Mouse (Mus musculus): ENCODE measurements around the gene Rnf4. TPM values are rescaled to one million over a fixed set of nuclear protein-coding genes. Genes with fewer than 3 reads are reported as not detected.
A peak's percentile ranks its signal among the peaks of the same experiment; 100 is the strongest.

Gene Rnf4
- polyA plus RNA-seq, 1 experiment, result 31.8 TPM

DNA sequence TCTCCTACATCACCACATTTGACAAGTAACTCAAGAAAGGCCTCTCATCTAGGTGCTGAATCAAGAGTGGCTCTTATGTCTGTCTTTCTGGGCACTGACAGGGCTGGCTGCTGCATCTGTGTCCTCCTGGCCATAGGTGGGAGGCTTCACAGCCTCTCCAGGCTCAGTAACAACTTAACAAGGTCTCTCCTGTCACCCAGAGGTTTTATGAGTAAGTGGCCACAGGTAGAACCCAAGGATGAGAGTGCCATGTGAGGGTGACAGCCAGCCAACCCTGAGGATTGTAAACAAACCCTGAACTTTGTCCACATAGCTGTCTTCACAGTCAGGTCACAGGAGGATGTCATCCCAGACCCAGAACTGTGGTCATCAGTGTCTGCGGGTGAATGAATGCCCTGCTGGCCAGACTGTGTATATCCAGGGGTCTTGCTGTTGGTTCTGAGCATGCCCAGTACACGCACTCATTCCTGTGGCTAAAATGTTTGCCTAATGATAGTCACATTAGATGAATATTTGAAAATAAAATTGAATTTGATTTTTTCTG lies 16.5 kb upstream of the Rnf4 start:
- H3K27me3 ChIP-seq (ENCODE audit: control insufficient read depth, insufficient read depth, low read length), result no peaks in the 10 kb centered on the region
- H3K4me3 ChIP-seq (ENCODE audit: low read depth, low read length), result no peak overlapping the region
- no peaks in the 10 kb centered on the region for H3K4me1 ChIP-seq (ENCODE audit: control insufficient read depth, insufficient read depth, insufficient read length, low read length)
- TF ChIP-seq CTCF (IDR thresholded peaks at IDR 0.05; ENCODE audit: extremely low read depth, insufficient read length, insufficient replicate concordance, low read depth, low read length), result no peak
- no peak for TF ChIP-seq POLR2A (IDR thresholded peaks at IDR 0.05; ENCODE audit: low read depth, low read length)
- H3K27ac ChIP-seq (ENCODE audit: insufficient read depth, low read depth, low read length), result no peak overlapping the region
- WGBS, result 67% methylated on average over 2 of the region's 2 CpGs
- H3K36me3 ChIP-seq (ENCODE audit: control insufficient read depth, insufficient read depth, low read length), result no peaks in the 10 kb centered on the region

DNA sequence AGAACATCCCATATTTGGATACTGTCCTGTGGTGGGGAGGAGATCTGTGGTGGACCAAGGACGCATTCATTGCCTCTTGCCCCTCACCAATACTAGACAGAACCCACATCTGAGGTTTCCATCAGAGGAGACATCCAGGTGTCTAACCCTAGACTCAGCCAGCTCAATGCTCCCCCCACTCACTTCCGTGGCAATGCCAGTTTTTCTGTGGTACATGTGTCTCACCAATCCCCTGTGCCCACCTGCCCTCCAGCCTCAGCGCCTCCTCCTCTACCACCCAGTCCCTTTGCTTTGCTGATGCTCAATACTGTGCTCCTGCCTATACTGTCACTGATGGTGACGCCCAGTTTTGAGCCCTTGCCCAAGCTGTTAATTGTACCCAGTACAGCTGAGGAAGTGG lies 14.9 kb upstream of the Rnf4 start:
- H3K4me1 ChIP-seq (ENCODE audit: control insufficient read depth, insufficient read depth, insufficient read length, low read length), result no peaks in the 10 kb centered on the region
- peaks cover 3% of the 10 kb centered on the region; the same call in 1 of the 2 replicates for H3K27me3 ChIP-seq (ENCODE audit: control insufficient read depth, insufficient read depth, low read length)
- H3K27ac ChIP-seq (ENCODE audit: insufficient read depth, low read depth, low read length), result no peak overlapping the region
- H3K4me3 ChIP-seq (ENCODE audit: low read depth, low read length), result no peak overlapping the region
- H3K36me3 ChIP-seq (ENCODE audit: control insufficient read depth, insufficient read depth, low read length), result no peaks in the 10 kb centered on the region
- TF ChIP-seq POLR2A (IDR thresholded peaks at IDR 0.05; ENCODE audit: low read depth, low read length) (no peak), CTCF (IDR thresholded peaks at IDR 0.05; ENCODE audit: extremely low read depth, insufficient read length, insufficient replicate concordance, low read depth, low read length) (no peak)
- 84% methylated on average over 4 of the region's 4 CpGs for WGBS

DNA sequence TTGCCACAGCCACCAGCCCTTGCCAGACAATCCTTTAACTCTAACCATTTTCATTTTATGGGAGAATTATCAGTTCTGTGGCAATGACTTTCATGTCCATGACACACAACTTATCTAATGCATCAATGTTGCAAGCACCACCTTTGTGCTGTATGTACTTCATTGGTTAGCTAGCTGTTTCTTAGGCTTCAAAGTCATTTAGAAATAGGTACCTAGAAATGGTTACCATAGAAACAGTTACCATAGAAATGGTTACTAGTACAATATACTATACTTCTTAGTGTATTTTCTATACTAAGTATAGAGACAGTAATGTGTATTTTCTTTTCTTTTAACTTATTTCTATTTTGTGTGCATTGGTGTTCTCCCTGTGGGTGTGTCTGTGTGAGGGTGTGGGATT lies 10.8 kb upstream of the Rnf4 start:
- H3K4me3 ChIP-seq (ENCODE audit: low read depth, low read length), result no peak overlapping the region
- TF ChIP-seq POLR2A (IDR thresholded peaks at IDR 0.05; ENCODE audit: low read depth, low read length), result no peak
- no peak for TF ChIP-seq CTCF (IDR thresholded peaks at IDR 0.05; ENCODE audit: extremely low read depth, insufficient read length, insufficient replicate concordance, low read depth, low read length)
- H3K4me1 ChIP-seq (ENCODE audit: control insufficient read depth, insufficient read depth, insufficient read length, low read length), result no peaks in the 10 kb centered on the region; the same call in 1 of the 2 replicates
- no peaks in the 10 kb centered on the region for H3K36me3 ChIP-seq (ENCODE audit: control insufficient read depth, insufficient read depth, low read length)
- H3K27ac ChIP-seq (ENCODE audit: insufficient read depth, low read depth, low read length), result no peak overlapping the region
- H3K27me3 ChIP-seq (ENCODE audit: control insufficient read depth, insufficient read depth, low read length), result peaks cover 7% of the 10 kb centered on the region

DNA sequence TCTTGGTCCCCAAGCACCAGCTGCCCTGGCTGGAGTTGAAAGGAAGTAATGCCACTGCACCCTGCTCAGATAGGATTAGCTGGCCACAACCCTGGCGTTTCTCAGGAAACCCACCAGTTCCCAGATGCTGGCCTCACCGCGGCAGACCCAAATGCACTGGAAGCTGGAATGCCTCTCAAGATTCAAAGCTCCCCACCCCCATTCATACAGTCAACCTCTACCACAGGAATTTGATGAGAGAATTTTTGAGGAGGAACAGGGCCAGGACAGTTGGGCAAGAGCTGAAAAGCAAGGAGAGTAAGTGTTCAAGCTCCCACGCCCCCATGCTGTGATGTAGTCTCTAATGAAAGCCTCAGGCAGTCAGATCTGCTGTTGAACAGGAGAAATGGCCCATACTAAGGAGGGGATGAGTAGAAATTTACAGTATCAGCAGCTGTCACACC lies 9.8 kb upstream of the Rnf4 start:
- no peak overlapping the region for H3K4me3 ChIP-seq (ENCODE audit: low read depth, low read length)
- H3K27ac ChIP-seq (ENCODE audit: insufficient read depth, low read depth, low read length), result no peak overlapping the region
- no peaks in the 10 kb centered on the region for H3K36me3 ChIP-seq (ENCODE audit: control insufficient read depth, insufficient read depth, low read length)
- 62% methylated on average over 4 of the region's 4 CpGs for WGBS
- no peaks in the 10 kb centered on the region; the same call in 1 of the 2 replicates for H3K4me1 ChIP-seq (ENCODE audit: control insufficient read depth, insufficient read depth, insufficient read length, low read length)
- TF ChIP-seq POLR2A (IDR thresholded peaks at IDR 0.05; ENCODE audit: low read depth, low read length), result no peak
- TF ChIP-seq CTCF (IDR thresholded peaks at IDR 0.05; ENCODE audit: extremely low read depth, insufficient read length, insufficient replicate concordance, low read depth, low read length), result no peak
- H3K27me3 ChIP-seq (ENCODE audit: control insufficient read depth, insufficient read depth, low read length), result peaks cover 7% of the 10 kb centered on the region

DNA sequence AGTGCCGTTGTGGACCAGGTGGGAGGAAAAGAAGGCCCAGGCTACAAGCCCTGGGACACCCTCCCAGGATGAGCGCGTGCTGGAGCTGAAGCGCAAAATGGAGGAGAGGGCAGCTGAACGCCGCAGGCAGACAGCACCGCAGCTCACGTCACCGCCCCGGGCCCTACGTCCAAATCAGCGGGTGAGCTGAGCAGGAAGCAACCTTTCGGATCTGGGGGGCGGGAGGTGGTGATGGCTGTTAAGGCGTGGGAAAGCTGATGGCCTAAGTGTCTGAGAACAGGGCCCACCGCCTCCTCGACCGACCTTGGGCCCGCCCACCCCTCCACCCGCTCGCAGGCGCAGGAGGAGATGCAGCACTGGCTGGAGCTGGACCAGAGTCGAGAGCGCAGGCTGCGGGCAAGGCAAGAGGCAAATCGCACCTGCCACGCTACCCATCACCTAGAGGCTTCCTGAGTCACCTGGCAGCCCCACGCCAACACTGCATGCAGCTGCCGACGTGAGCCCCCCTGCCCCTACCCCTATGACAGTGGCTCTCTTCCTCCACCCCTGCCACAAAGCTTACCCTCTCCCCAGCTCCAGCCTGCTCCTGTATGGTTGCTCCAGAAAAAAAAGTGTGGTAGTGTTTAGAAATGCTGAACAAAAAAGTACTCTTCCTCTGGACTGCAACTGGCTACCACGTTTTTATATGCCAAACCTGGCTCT lies 9.1 kb upstream of the Rnf4 start:
- WGBS, result 11% methylated on average over 31 of the region's 31 CpGs
- Histone ChIP-seq H3K27ac (ENCODE audit: insufficient read depth, low read depth, low read length) (no peak overlapping the region), H3K4me3 (ENCODE audit: low read depth, low read length) (peak overlapping the region; percentile 50), H3K27me3 (ENCODE audit: control insufficient read depth, insufficient read depth, low read length) (peaks cover 7% of the 10 kb centered on the region), H3K36me3 (ENCODE audit: control insufficient read depth, insufficient read depth, low read length) (no peaks in the 10 kb centered on the region), H3K4me1 (ENCODE audit: control insufficient read depth, insufficient read depth, insufficient read length, low read length) (no peaks in the 10 kb centered on the region; the same call in 1 of the 2 replicates)
- no peak for TF ChIP-seq CTCF (IDR thresholded peaks at IDR 0.05; ENCODE audit: extremely low read depth, insufficient read length, insufficient replicate concordance, low read depth, low read length)

DNA sequence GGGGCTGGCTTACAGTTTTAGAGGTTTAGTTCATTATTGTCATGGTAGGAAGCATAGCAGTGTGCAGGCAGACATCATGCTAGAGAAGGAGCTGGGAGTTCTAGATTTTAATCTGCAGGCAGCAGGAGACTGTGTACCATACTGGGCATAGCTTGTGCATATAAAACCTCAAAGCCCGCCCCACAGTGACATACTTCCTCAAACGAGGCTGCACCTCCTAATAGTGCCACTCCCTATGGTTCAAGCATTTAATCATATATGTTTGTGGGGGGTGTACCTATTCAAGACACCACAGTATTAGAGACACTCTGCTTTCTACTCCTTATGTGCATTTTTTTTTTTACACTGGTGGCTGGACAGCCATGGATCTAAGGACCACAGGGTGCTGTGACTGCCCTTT lies 6.0 kb upstream of the Rnf4 start:
- Histone ChIP-seq H3K4me1 (ENCODE audit: control insufficient read depth, insufficient read depth, insufficient read length, low read length) (no peaks in the 10 kb centered on the region; the same call in 1 of the 2 replicates), H3K36me3 (ENCODE audit: control insufficient read depth, insufficient read depth, low read length) (no peaks in the 10 kb centered on the region), H3K27me3 (ENCODE audit: control insufficient read depth, insufficient read depth, low read length) (peaks cover 7% of the 10 kb centered on the region), H3K4me3 (ENCODE audit: low read depth, low read length) (no peak overlapping the region), H3K27ac (ENCODE audit: insufficient read depth, low read depth, low read length) (no peak overlapping the region)
- WGBS, result 66% methylated on average over 2 of the region's 2 CpGs
- no peak for TF ChIP-seq POLR2A (IDR thresholded peaks at IDR 0.05; ENCODE audit: low read depth, low read length)
- no peak for TF ChIP-seq CTCF (IDR thresholded peaks at IDR 0.05; ENCODE audit: extremely low read depth, insufficient read length, insufficient replicate concordance, low read depth, low read length)

DNA sequence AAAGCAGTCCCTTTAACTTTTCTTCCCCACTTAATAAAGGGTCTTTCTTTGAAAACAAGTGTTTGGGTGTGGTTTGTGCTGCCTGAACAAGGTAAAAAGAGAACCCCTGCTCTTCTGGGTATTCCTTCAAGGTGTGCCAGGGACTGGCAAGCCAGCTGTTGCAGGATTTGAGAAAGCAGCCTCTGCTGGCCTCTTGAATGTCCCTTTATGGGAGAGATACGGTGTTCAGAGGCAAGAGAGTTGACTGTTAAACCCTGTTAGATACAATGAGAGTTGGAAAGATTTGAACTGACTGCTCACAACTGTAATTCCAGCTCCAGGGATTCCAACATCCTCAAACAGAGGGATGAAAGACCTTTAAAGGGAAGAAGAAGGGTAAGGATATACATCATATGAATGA lies 2.0 kb upstream of the Rnf4 start:
- TF ChIP-seq POLR2A (IDR thresholded peaks at IDR 0.05; ENCODE audit: low read depth, low read length) (no peak), CTCF (IDR thresholded peaks at IDR 0.05; ENCODE audit: extremely low read depth, insufficient read length, insufficient replicate concordance, low read depth, low read length) (no peak)
- Histone ChIP-seq H3K27ac (ENCODE audit: insufficient read depth, low read depth, low read length) (no peak overlapping the region), H3K36me3 (ENCODE audit: control insufficient read depth, insufficient read depth, low read length) (no peaks in the 10 kb centered on the region), H3K4me1 (ENCODE audit: control insufficient read depth, insufficient read depth, insufficient read length, low read length) (no peaks in the 10 kb centered on the region; the same call in 1 of the 2 replicates), H3K27me3 (ENCODE audit: control insufficient read depth, insufficient read depth, low read length) (no peaks in the 10 kb centered on the region), H3K4me3 (ENCODE audit: low read depth, low read length) (no peak overlapping the region)
- WGBS, result 86% methylated on average over 1 of the region's 1 CpGs
